7 mouse cellular contexts compared by ENCODE assay signal in the genomic region with DNA sequence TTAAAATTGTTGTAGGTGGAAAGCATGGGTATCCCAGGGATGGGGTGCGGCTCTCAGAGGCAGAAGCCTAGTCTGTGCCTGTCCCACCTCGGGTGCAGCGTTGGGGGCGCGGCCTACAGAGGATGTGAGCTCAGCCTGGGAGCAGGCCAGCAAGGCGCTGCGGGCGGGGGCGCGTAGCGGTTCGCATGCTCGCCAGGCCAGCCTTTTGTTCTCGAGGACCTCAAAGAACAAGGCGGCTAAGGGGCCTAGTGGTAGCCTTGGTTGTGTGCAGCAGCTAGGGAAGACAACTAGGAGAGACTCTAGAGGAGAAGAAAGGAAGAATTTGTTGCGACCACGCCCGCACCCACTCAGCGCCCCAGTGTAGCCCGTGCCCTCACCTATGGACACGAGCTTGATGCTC. TPM values are rescaled to one million over a fixed set of nuclear protein-coding genes. Genes with fewer than 3 reads are reported as not detected.
A peak's percentile ranks its signal among the peaks of the same experiment; 100 is the strongest.
DNase-seq lines count a peak whose midpoint lies in the region; ATAC-seq and TF ChIP-seq lines count a peak whose summit lies in the region.

No protein-coding gene starts in this region.

- intact Hi-C loops in gastrocnemius, postnatal 36 days (cut with DNase I), result no loop called here
- intact Hi-C loops in left cerebral cortex, postnatal 4 days (cut with DNase I), result loop anchor here (5.0 to 10.0 kb wide), 2 partner anchors 131 to 167 kb away; no protein-coding TSS in a partner anchor

- peak overlapping the region; percentile 69 for H3K9ac ChIP-seq in intestine, embryonic 16.5 days (ENCODE audit: low read depth, low read length)

- no peaks in the 10 kb centered on the region for H3K9me3 ChIP-seq in intestine, embryonic 16.5 days (ENCODE audit: control insufficient read depth, low read length)
- peaks cover 4% of the 10 kb centered on the region; the same call in 1 of the 2 replicates for H3K9me3 ChIP-seq in midbrain, embryonic 10.5 days (replicated peaks)

- DNase-seq in adrenal gland, adult 18-20 months (ENCODE audit: low spot score in 2 of 2), result peak; percentile 55 to 69
- DNase-seq in embryo, embryonic 11 days, result peak; percentile 82
- DNase-seq in gastrocnemius, postnatal 36 days, result peak; percentile 70 to 78
- peak; percentile 88 for DNase-seq in left cerebral cortex, postnatal 4 days
- peak; percentile 72 for DNase-seq in midbrain, embryonic 10.5 days (ENCODE audit: low spot score)

- H3K27me3 ChIP-seq in intestine, embryonic 16.5 days (replicated peaks; ENCODE audit: control insufficient read depth, insufficient read depth, low read length), result no peaks in the 10 kb centered on the region
- no peaks in the 10 kb centered on the region for H3K27me3 ChIP-seq in midbrain, embryonic 10.5 days (ENCODE audit: low read depth, poor library complexity, severe bottlenecking)
- no peaks in the 10 kb centered on the region for H3K27me3 ChIP-seq in small intestine, adult 2 months (ENCODE audit: control insufficient read depth, insufficient read depth, low read length)

- no peak for TF ChIP-seq CTCF in small intestine, adult 2 months (IDR thresholded peaks at IDR 0.05; ENCODE audit: extremely low read depth, insufficient read length, insufficient replicate concordance, low read depth, low read length)

- no peak for TF ChIP-seq POLR2A in small intestine, adult 2 months (IDR thresholded peaks at IDR 0.05; ENCODE audit: low read depth, low read length)

- H3K4me1 ChIP-seq in intestine, embryonic 16.5 days (ENCODE audit: control insufficient read depth, insufficient read depth, low read length), result peaks cover 8% of the 10 kb centered on the region
- peaks cover 19% of the 10 kb centered on the region for H3K4me1 ChIP-seq in midbrain, embryonic 10.5 days
- no peaks in the 10 kb centered on the region for H3K4me1 ChIP-seq in small intestine, adult 2 months (ENCODE audit: control insufficient read depth, insufficient read depth, insufficient read length, low read length)

- no peaks in the 10 kb centered on the region for H3K36me3 ChIP-seq in intestine, embryonic 16.5 days (ENCODE audit: control insufficient read depth, insufficient read depth, low read length)
- peaks cover 32% of the 10 kb centered on the region for H3K36me3 ChIP-seq in midbrain, embryonic 10.5 days
- H3K36me3 ChIP-seq in small intestine, adult 2 months (ENCODE audit: control insufficient read depth, insufficient read depth, low read length), result peaks cover 6% of the 10 kb centered on the region; the same call in 1 of the 2 replicates

- H3K4me2 ChIP-seq in intestine, embryonic 16.5 days (ENCODE audit: low read depth, low read length), result peak overlapping the region; percentile 57

- peak overlapping the region; percentile 56 for H3K4me3 ChIP-seq in intestine, embryonic 16.5 days (ENCODE audit: low read length)
- H3K4me3 ChIP-seq in midbrain, embryonic 10.5 days, result peak overlapping the region; percentile 67
- peak overlapping the region; percentile 85 for H3K4me3 ChIP-seq in small intestine, adult 2 months (ENCODE audit: low read depth, low read length)

- WGBS in intestine, embryonic 16.5 days, result 25% methylated on average over 21 of the region's 21 CpGs
- 28% methylated on average over 21 of the region's 21 CpGs for WGBS in midbrain, embryonic 10.5 days
- WGBS in small intestine, adult 2 months, result 28% methylated on average over 21 of the region's 21 CpGs

- peak overlapping the region; percentile 80 for H3K27ac ChIP-seq in intestine, embryonic 16.5 days (ENCODE audit: low read length)
- H3K27ac ChIP-seq in midbrain, embryonic 10.5 days (replicated peaks), result peak overlapping the region; percentile 91
- peak overlapping the region; percentile 69 for H3K27ac ChIP-seq in small intestine, adult 2 months (ENCODE audit: insufficient read depth, low read depth, low read length)

- peak; percentile 31 for ATAC-seq in intestine, embryonic 16.5 days

RNA-seq across cellular contexts. Expression of a gene that starts 3.9 kb away (rescaled TPM):
- 100 to 1,000 TPM; 113 to 170 TPM for total RNA-seq in adrenal gland, adult 18-20 months (2021)
- 10 to 100 TPM; 32.9 to 39.5 TPM for total RNA-seq in gastrocnemius, postnatal 36 days (2021)
- 240 and 269 TPM in 2 replicates for polyA plus RNA-seq in intestine, embryonic 16.5 days (2015; fragmentation: Nextera tagmentation; extraction: Ambion mirVana)
- total RNA-seq in left cerebral cortex, postnatal 4 days (2021), result 100 to 1,000 TPM; 434 to 445 TPM
- 223 and 243 TPM in 2 replicates for polyA plus RNA-seq in midbrain, embryonic 10.5 days (2016; fragmentation: Nextera tagmentation; extraction: Ambion mirVana)
- 270 and 280 TPM in 2 replicates for polyA plus RNA-seq in small intestine, adult 2 months (2012; rRNA removed)

RNA-seq across cellular contexts. Expression of a gene that starts 8.8 kb away (rescaled TPM):
- total RNA-seq in adrenal gland, adult 18-20 months (2021), result 100 to 1,000 TPM in 1 of 2 experiments, 10 to 100 TPM in 1; 93.6 to 165 TPM
- 10 to 100 TPM; 18.1 to 20.5 TPM for total RNA-seq in gastrocnemius, postnatal 36 days (2021)
- polyA plus RNA-seq in intestine, embryonic 16.5 days (2015; fragmentation: Nextera tagmentation; extraction: Ambion mirVana), result 18.3 and 22.5 TPM in 2 replicates
- total RNA-seq in left cerebral cortex, postnatal 4 days (2021), result 10 to 100 TPM; 48.2 to 52.3 TPM
- polyA plus RNA-seq in midbrain, embryonic 10.5 days (2016; fragmentation: Nextera tagmentation; extraction: Ambion mirVana), result 18.5 and 20.1 TPM in 2 replicates
- 25.5 and 37.3 TPM in 2 replicates for polyA plus RNA-seq in small intestine, adult 2 months (2012; rRNA removed)

RNA-seq across cellular contexts. Expression of a gene that starts 24.9 kb away (rescaled TPM):
- 100 to 1,000 TPM; 395 to 419 TPM for total RNA-seq in adrenal gland, adult 18-20 months (2021)
- total RNA-seq in gastrocnemius, postnatal 36 days (2021), result 100 to 1,000 TPM; 133 to 141 TPM
- 822 and 863 TPM in 2 replicates for polyA plus RNA-seq in intestine, embryonic 16.5 days (2015; fragmentation: Nextera tagmentation; extraction: Ambion mirVana)
- total RNA-seq in left cerebral cortex, postnatal 4 days (2021), result 100 to 1,000 TPM; 264 to 422 TPM
- 711 and 801 TPM in 2 replicates for polyA plus RNA-seq in midbrain, embryonic 10.5 days (2016; fragmentation: Nextera tagmentation; extraction: Ambion mirVana)
- polyA plus RNA-seq in small intestine, adult 2 months (2012; rRNA removed), result 750 and 1,062 TPM in 2 replicates

RNA-seq across cellular contexts. Expression of a gene that starts 36.0 kb away (rescaled TPM):
- total RNA-seq in adrenal gland, adult 18-20 months (2021), result 10 to 100 TPM; 64.6 to 81.8 TPM
- total RNA-seq in gastrocnemius, postnatal 36 days (2021), result 10 to 100 TPM; 39.0 to 43.7 TPM
- 85.3 and 91.1 TPM in 2 replicates for polyA plus RNA-seq in intestine, embryonic 16.5 days (2015; fragmentation: Nextera tagmentation; extraction: Ambion mirVana)
- 10 to 100 TPM; 54.8 to 57.4 TPM for total RNA-seq in left cerebral cortex, postnatal 4 days (2021)
- polyA plus RNA-seq in midbrain, embryonic 10.5 days (2016; fragmentation: Nextera tagmentation; extraction: Ambion mirVana), result 75.7 and 77.9 TPM in 2 replicates
- 65.7 and 80.7 TPM in 2 replicates for polyA plus RNA-seq in small intestine, adult 2 months (2012; rRNA removed)

RNA-seq across cellular contexts. Expression of a gene that starts 36.5 kb away (rescaled TPM):
- total RNA-seq in adrenal gland, adult 18-20 months (2021), result 10 to 100 TPM; 14.7 to 17.1 TPM
- total RNA-seq in gastrocnemius, postnatal 36 days (2021), result 100 to 1,000 TPM; 102 to 107 TPM
- 12.4 and 14.5 TPM in 2 replicates for polyA plus RNA-seq in intestine, embryonic 16.5 days (2015; fragmentation: Nextera tagmentation; extraction: Ambion mirVana)
- 1 to 10 TPM; 2.5 to 5.0 TPM for total RNA-seq in left cerebral cortex, postnatal 4 days (2021)
- 3.7 and 4.1 TPM in 2 replicates for polyA plus RNA-seq in midbrain, embryonic 10.5 days (2016; fragmentation: Nextera tagmentation; extraction: Ambion mirVana)
- polyA plus RNA-seq in small intestine, adult 2 months (2012; rRNA removed), result 13.0 and 13.9 TPM in 2 replicates

Comparison
In these comparisons a context has a peak if more than half of its experiments do, and no peak if none do; other contexts are left out.
1. Peak in every context shown above with its lines: DNase-seq, ATAC-seq, H3K4me3 ChIP-seq and H3K27ac ChIP-seq.